Mouse (Mus musculus) heart, adult 2 months (tissue): ENCODE data around the gene Gadl1. TPM values are rescaled to one million over a fixed set of nuclear protein-coding genes. Genes with fewer than 3 reads are reported as not detected.

ENCODE experiments used
- DNase-seq, 2 experiments: peaks; one replicate each; pipeline ENCODE4 v3.0.0; 2021
- H3K27ac ChIP-seq: fragments of 200-600 bp; 2 replicates; pipeline ENCODE4 v1.8.1; 2022
- H3K27me3 ChIP-seq: fragments of 200-500 bp; 2 replicates; pipeline ENCODE4 v1.6.1; 2012; ENCODE audit warnings: mild to moderate bottlenecking, low read length, inconsistent platforms, mixed read lengths; ENCODE audit not compliant: control insufficient read depth, insufficient read depth
- H3K36me3 ChIP-seq: fragments of 200-500 bp; 2 replicates; pipeline ENCODE4 v1.6.1; 2012; ENCODE audit warnings: low read length, inconsistent platforms; ENCODE audit not compliant: control insufficient read depth, insufficient read depth
- H3K4me1 ChIP-seq: fragments of 200-500 bp; 2 replicates; pipeline ENCODE4 v1.6.1; 2011; ENCODE audit warnings: low read length; ENCODE audit not compliant: control insufficient read depth, insufficient read depth
- H3K4me3 ChIP-seq: fragments of 200-600 bp; 2 replicates; pipeline ENCODE4 v1.8.1; 2022
- H3K79me2 ChIP-seq: fragments of 200-500 bp; replicated peaks from 2 replicates; pipeline ENCODE4 v1.6.1; 2012; ENCODE audit warnings: mild to moderate bottlenecking, inconsistent platforms, low read length, moderate library complexity, mixed read lengths; ENCODE audit not compliant: control insufficient read depth, insufficient read depth
- H3K9ac ChIP-seq: fragments of 200-500 bp; 2 replicates; pipeline ENCODE4 v1.6.1; 2012; ENCODE audit warnings: low read depth, mild to moderate bottlenecking, control low read depth, inconsistent platforms, low read length, mixed read lengths
- CTCF ChIP-seq: fragments of 200-600 bp; IDR thresholded peaks from 2 replicates; pipeline ENCODE4 v1.8.1; 2022; ENCODE audit warnings: antibody characterized with exemption, mild to moderate bottlenecking, moderate library complexity
- EP300 ChIP-seq: fragments of 200-500 bp; IDR thresholded peaks from 2 replicates; pipeline ENCODE4 v1.6.1; 2011; ENCODE audit warnings: low read depth, low read length, control low read depth; ENCODE audit not compliant: insufficient read depth
- POLR2A ChIP-seq: fragments of 200-500 bp; IDR thresholded peaks from 2 replicates; pipeline ENCODE4 v1.6.1; 2011; ENCODE audit warnings: mild to moderate bottlenecking, low read depth, low read length, control low read depth; ENCODE audit not compliant: insufficient read depth
- WGBS: fragments of 180-500 bp; shearing (Covaris S2); methylation state at CpG from one replicate; pipeline ENCODE4 v1.1.7; 2018; 5-methylcytosine and 5-hydroxymethylcytosine counted together
- intact Hi-C: fragments of 180-260 bp; cut with DNase I; formaldehyde crosslinking; loops from one replicate; pipeline ENCODE4 v1.15.1; 2025
- polyA plus RNA-seq: library from polyadenylated mRNA; depleted of rRNA; stranded (reverse); fragments of >200 nt; gene quantifications from 2 replicates; pipeline ENCODE4 v1.2.3, GENCODE M21; 2012
- total RNA-seq, 2 experiments: library from RNA; stranded (reverse); gene quantifications; 2 replicates each; pipeline ENCODE4 v1.2.3; 2021

Gene Gadl1
- total and polyA plus RNA-seq, 3 experiments: 0.16 TPM; not detected in 2

GRCm38 (mm10) chr9:115893947-115894346 is 15.3 kb upstream of the Gadl1 start:
- no peaks in the 10 kb centered on the region for H3K79me2 ChIP-seq
- no peak overlapping the region for H3K4me3 ChIP-seq
- no peak overlapping the region for H3K27ac ChIP-seq
- intact Hi-C loops: no loop called here
- no peaks in the 10 kb centered on the region for H3K27me3 ChIP-seq
- no peak for DNase-seq
- no peak overlapping the region for H3K9ac ChIP-seq
- TF ChIP-seq CTCF (no peak), EP300 (no peak), POLR2A (no peak)
- H3K36me3 ChIP-seq: no peaks in the 10 kb centered on the region
- 63% methylated on average over 10 of the region's 10 CpGs for WGBS
- H3K4me1 ChIP-seq: no peaks in the 10 kb centered on the region

DNA sequence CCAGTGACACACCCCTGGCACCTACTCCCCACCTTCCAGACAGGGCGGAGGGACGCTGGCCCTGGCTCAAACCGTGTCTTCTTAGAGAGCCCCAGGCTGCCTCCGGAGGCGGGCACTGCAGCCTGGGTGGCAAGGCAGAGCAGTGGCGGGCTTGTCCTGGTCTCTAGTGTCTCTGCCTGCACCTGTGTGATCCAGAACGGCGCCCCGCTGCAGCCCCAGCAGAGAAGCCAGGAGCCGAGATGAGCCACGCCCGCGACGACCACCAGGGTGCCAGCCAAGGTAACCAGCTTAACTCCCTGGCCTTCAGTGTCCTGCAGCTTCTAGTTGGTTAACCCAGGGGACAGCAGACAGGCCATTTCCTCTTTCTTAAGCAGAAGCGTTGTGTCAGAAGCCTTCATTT is 930 bp upstream of the Gadl1 start:
- TF ChIP-seq EP300 (no peak), POLR2A (no peak), CTCF (no peak)
- 18% methylated on average over 15 of the region's 15 CpGs for WGBS
- Histone ChIP-seq H3K4me1 (no peaks in the 10 kb centered on the region), H3K27me3 (no peaks in the 10 kb centered on the region), H3K9ac (no peak overlapping the region), H3K4me3 (no peak overlapping the region), H3K36me3 (no peaks in the 10 kb centered on the region), H3K79me2 (no peaks in the 10 kb centered on the region), H3K27ac (no peak overlapping the region)
- DNase-seq: no peak
- intact Hi-C loops: no loop called here

GRCm38 (mm10) chr9:115914006-115914405 is 4.8 kb downstream of the Gadl1 start:
- no peak overlapping the region for H3K9ac ChIP-seq
- no peak for DNase-seq
- H3K4me1 ChIP-seq: no peaks in the 10 kb centered on the region
- no peaks in the 10 kb centered on the region for H3K36me3 ChIP-seq
- H3K79me2 ChIP-seq: no peaks in the 10 kb centered on the region
- intact Hi-C loops: no loop called here
- 56% methylated on average over 7 of the region's 7 CpGs for WGBS
- no peaks in the 10 kb centered on the region for H3K27me3 ChIP-seq
- no peak overlapping the region for H3K4me3 ChIP-seq
- TF ChIP-seq EP300 (no peak), CTCF (no peak), POLR2A (no peak)
- no peak overlapping the region for H3K27ac ChIP-seq

DNA sequence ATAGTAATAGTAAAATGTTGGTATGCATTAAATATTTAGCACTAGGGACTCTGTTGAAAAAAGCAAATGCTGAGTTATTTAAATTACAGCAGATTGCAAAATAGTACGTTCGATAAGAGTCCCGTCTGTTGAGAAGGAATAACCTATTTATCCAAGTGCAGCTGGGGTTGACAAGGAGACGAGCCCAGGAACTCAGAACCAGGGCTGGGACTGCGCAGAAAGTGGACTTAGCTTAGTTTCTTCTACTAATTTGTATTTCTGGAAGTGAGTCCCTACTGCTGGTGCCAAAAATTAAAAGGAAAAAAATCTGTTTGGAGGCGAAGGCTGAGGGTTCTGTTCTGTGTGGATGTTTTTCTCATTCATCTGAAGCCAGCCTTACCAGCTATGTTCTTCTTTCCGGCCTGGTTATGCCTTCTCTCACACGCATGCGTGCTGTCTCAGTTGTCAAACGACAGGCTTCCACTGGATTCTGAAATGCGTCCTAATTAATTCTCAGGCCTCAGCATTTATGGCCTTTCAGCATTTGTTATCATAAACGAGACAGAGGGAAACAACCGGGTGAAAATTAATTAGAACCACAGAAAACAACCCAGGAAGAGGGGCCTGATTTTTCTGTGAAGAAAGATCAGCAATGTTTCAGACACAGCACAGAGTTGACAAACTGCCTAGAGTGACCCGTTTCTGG is 6.5 kb downstream of the Gadl1 start:
- H3K4me3 ChIP-seq: no peak overlapping the region
- no peaks in the 10 kb centered on the region for H3K4me1 ChIP-seq
- TF ChIP-seq EP300 (no peak), CTCF (no peak), POLR2A (no peak)
- no peak overlapping the region for H3K27ac ChIP-seq
- no peaks in the 10 kb centered on the region for H3K27me3 ChIP-seq
- no peaks in the 10 kb centered on the region for H3K79me2 ChIP-seq
- no peak overlapping the region for H3K9ac ChIP-seq
- intact Hi-C loops: no loop called here
- DNase-seq: no peak
- no peaks in the 10 kb centered on the region for H3K36me3 ChIP-seq
- WGBS: 81% methylated on average over 14 of the region's 14 CpGs

DNA sequence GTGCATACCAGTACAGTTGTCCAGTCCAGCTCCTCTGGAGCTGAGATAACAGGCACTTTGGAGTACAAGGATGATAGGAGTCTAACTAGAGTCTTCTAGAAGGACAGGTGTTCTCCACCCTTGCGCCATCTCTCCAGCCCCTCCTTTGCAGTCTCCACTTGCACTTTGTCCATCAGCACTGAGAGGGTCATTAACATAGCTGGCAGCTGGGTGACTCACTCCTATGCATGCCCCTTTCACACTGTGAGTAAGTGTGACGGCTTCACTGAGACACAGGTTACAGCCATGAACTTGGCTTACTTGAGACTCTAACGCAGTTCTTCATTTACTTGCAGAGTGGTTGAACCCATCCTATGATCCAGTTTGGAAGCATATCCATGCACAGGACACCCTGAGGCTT is 10.5 kb downstream of the Gadl1 start:
- Histone ChIP-seq H3K79me2 (no peaks in the 10 kb centered on the region), H3K9ac (no peak overlapping the region), H3K4me3 (no peak overlapping the region), H3K4me1 (no peaks in the 10 kb centered on the region), H3K27me3 (no peaks in the 10 kb centered on the region), H3K27ac (no peak overlapping the region), H3K36me3 (no peaks in the 10 kb centered on the region)
- intact Hi-C loops: no loop called here
- 92% methylated on average over 3 of the region's 3 CpGs for WGBS
- TF ChIP-seq EP300 (no peak), POLR2A (no peak), CTCF (no peak)
- no peak for DNase-seq

DNA sequence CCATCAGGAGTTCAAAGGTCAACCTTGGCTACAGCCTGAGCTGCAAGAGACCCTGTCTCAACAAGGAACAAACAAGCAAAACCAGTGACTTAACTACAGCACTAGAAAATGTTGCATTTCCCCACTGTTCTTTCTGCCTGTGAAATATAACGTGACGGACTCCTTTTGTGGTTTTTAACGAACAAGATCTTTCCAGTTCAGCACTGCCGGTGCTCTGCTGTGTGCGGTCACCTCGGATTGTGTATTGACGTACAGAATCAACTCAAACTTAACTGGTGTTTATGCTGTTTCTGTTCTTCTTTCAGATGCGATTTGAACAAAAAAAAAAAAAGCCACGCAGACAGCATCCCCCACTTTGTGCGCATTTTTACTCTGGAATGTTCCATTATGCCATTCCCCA is 13.4 kb downstream of the Gadl1 start:
- no peaks in the 10 kb centered on the region for H3K27me3 ChIP-seq
- TF ChIP-seq POLR2A: no peak
- TF ChIP-seq CTCF: no peak
- no peak for TF ChIP-seq EP300

More for the DNA sequence above, 13.4 kb downstream of the Gadl1 start:
- intact Hi-C loops: no loop called here
- no peak overlapping the region for H3K27ac ChIP-seq
- H3K36me3 ChIP-seq: no peaks in the 10 kb centered on the region
- H3K79me2 ChIP-seq: no peaks in the 10 kb centered on the region
- DNase-seq: no peak
- H3K4me1 ChIP-seq: no peaks in the 10 kb centered on the region
- no peak overlapping the region for H3K4me3 ChIP-seq
- H3K9ac ChIP-seq: no peak overlapping the region
- WGBS: 90% methylated on average over 10 of the region's 10 CpGs
